Mouse (Mus musculus): ENCODE measurements at regions not wholly inside any gene's neighbourhood (a gene's known extent, or its start where the extent isn't known, plus 50 kb on each side); places are given as distances from the start of the nearest gene placed in this dataset.

DNA sequence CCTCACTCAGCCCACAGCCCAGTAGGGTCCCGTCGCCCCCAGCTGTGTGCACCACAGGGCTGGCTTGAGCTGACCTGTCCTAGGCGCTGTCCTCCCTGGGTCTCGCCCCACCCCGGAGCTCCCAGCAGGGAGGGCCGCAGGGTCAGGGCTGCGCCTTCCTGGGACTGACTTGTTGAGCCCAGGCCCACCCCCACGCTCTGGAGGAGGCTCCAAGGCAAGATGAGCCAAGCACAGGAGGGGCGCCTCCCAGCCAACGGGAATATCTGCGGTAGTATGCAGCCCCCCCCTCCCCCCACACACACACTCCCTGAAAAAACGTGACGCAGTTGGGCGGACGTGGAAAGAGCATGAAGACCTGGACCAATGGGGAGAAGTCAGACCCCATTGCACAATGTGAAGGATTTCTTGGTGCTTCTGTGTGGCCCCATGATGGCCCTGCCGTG, 51.8 kb upstream of the Gm11084 start:
- TF ChIP-seq CTCF (IDR thresholded peaks at IDR 0.05; ENCODE audit: borderline replicate concordance, extremely low read depth, insufficient read depth, insufficient read length) = no peak
- no peak for TF ChIP-seq POLR2A (IDR thresholded peaks at IDR 0.05; ENCODE audit: borderline replicate concordance, extremely low read depth, insufficient read depth, insufficient read length, poor library complexity, severe bottlenecking)

Measured in brain, embryonic 14.5 days (tissue).